Mouse (Mus musculus): ENCODE results near the gene Ripply3. TPM values are rescaled to one million over a fixed set of nuclear protein-coding genes. Genes with fewer than 3 reads are reported as not detected.
"Not testable (repeated sequence)": the region's sequence is repeated elsewhere in the genome, so short reads cannot be mapped to it uniquely, and the experiment has no call there.

The Ripply3 gene
- polyA plus RNA-seq, 1 experiment from 2014 or later, result 7.3 TPM

GRCm38 (mm10) chr16:94323681-94324080, 4.5 kb upstream of the Ripply3 start:
- WGBS, result 54% methylated on average over 5 of the region's 5 CpGs
- Histone ChIP-seq H3K36me3 (ENCODE audit: control insufficient read depth, insufficient read depth, low read length) (no peaks in the 10 kb centered on the region), H3K27ac (ENCODE audit: low read length) (no peak overlapping the region), H3K9me3 (ENCODE audit: control insufficient read depth, low read depth, low read length) (no peaks in the 10 kb centered on the region), H3K4me3 (ENCODE audit: low read depth, low read length) (no peak overlapping the region), H3K27me3 (ENCODE audit: control insufficient read depth, insufficient read depth, low read length) (no peaks in the 10 kb centered on the region), H3K9ac (replicated peaks; ENCODE audit: low read depth, low read length) (no peak overlapping the region), H3K4me1 (ENCODE audit: control insufficient read depth, insufficient read depth, low read length) (no peaks in the 10 kb centered on the region), H3K4me2 (replicated peaks; ENCODE audit: low read depth, low read length) (no peak overlapping the region)
- ATAC-seq (ENCODE audit: insufficient number of reproducible peaks, insufficient read depth, low FRiP score, low read depth), result no peak

GRCm38 (mm10) chr16:94326008-94326407, 2.2 kb upstream of the Ripply3 start:
- no peaks in the 10 kb centered on the region for H3K9me3 ChIP-seq (ENCODE audit: control insufficient read depth, low read depth, low read length)
- no peaks in the 10 kb centered on the region; the same call in 1 of the 2 replicates for H3K4me1 ChIP-seq (ENCODE audit: control insufficient read depth, insufficient read depth, low read length)
- H3K4me3 ChIP-seq (ENCODE audit: low read depth, low read length), result no peak overlapping the region
- ATAC-seq (ENCODE audit: insufficient number of reproducible peaks, insufficient read depth, low FRiP score, low read depth), result no peak
- H3K36me3 ChIP-seq (ENCODE audit: control insufficient read depth, insufficient read depth, low read length), result no peaks in the 10 kb centered on the region
- no peak overlapping the region for H3K27ac ChIP-seq (ENCODE audit: low read length)
- WGBS, result 91% methylated on average over 3 of the region's 3 CpGs
- H3K27me3 ChIP-seq (ENCODE audit: control insufficient read depth, insufficient read depth, low read length), result no peaks in the 10 kb centered on the region
- H3K4me2 ChIP-seq (replicated peaks; ENCODE audit: low read depth, low read length), result no peak overlapping the region
- H3K9ac ChIP-seq (replicated peaks; ENCODE audit: low read depth, low read length), result no peak overlapping the region

GRCm38 (mm10) chr16:94328881-94329867, 954 bp downstream of the Ripply3 start:
- Histone ChIP-seq H3K27me3 (ENCODE audit: control insufficient read depth, insufficient read depth, low read length) (no peaks in the 10 kb centered on the region), H3K4me1 (ENCODE audit: control insufficient read depth, insufficient read depth, low read length) (no peaks in the 10 kb centered on the region; the same call in 1 of the 2 replicates), H3K36me3 (ENCODE audit: control insufficient read depth, insufficient read depth, low read length) (no peaks in the 10 kb centered on the region), H3K9ac (replicated peaks; ENCODE audit: low read depth, low read length) (no peak overlapping the region; the same call in 1 of the 2 replicates), H3K27ac (ENCODE audit: low read length) (no peak overlapping the region), H3K4me3 (ENCODE audit: low read depth, low read length) (peak overlapping the region; percentile 45), H3K9me3 (ENCODE audit: control insufficient read depth, low read depth, low read length) (no peaks in the 10 kb centered on the region), H3K4me2 (replicated peaks; ENCODE audit: low read depth, low read length) (peak overlapping the region; percentile 77)
- WGBS, result 13% methylated on average over 25 of the region's 25 CpGs
- ATAC-seq (ENCODE audit: insufficient number of reproducible peaks, insufficient read depth, low FRiP score, low read depth), result no peak

- ATAC-seq (ENCODE audit: insufficient number of reproducible peaks, insufficient read depth, low FRiP score, low read depth), result no peak
- 76% methylated on average over 5 of the region's 5 CpGs for WGBS
Measured at GRCm38 (mm10) chr16:94330429-94330828, 2.2 kb downstream of the Ripply3 start.

GRCm38 (mm10) chr16:94331233-94331885, 3.1 kb downstream of the Ripply3 start:
- Histone ChIP-seq H3K27ac (ENCODE audit: low read length) (no peak overlapping the region), H3K9me3 (ENCODE audit: control insufficient read depth, low read depth, low read length) (no peaks in the 10 kb centered on the region), H3K9ac (replicated peaks; ENCODE audit: low read depth, low read length) (no peak overlapping the region), H3K4me1 (ENCODE audit: control insufficient read depth, insufficient read depth, low read length) (no peaks in the 10 kb centered on the region; the same call in 1 of the 2 replicates), H3K27me3 (ENCODE audit: control insufficient read depth, insufficient read depth, low read length) (no peaks in the 10 kb centered on the region), H3K4me2 (replicated peaks; ENCODE audit: low read depth, low read length) (no peak overlapping the region), H3K36me3 (ENCODE audit: control insufficient read depth, insufficient read depth, low read length) (no peaks in the 10 kb centered on the region), H3K4me3 (ENCODE audit: low read depth, low read length) (no peak overlapping the region)
- 73% methylated on average over 9 of the region's 9 CpGs for WGBS
- no peak for ATAC-seq (ENCODE audit: insufficient number of reproducible peaks, insufficient read depth, low FRiP score, low read depth)

More at GRCm38 (mm10) chr16:94330429-94330828, 2.2 kb downstream of the Ripply3 start:
- Histone ChIP-seq H3K9ac (replicated peaks; ENCODE audit: low read depth, low read length) (no peak overlapping the region), H3K27ac (ENCODE audit: low read length) (no peak overlapping the region), H3K4me3 (ENCODE audit: low read depth, low read length) (no peak overlapping the region), H3K4me2 (replicated peaks; ENCODE audit: low read depth, low read length) (no peak overlapping the region), H3K27me3 (ENCODE audit: control insufficient read depth, insufficient read depth, low read length) (no peaks in the 10 kb centered on the region), H3K36me3 (ENCODE audit: control insufficient read depth, insufficient read depth, low read length) (no peaks in the 10 kb centered on the region), H3K4me1 (ENCODE audit: control insufficient read depth, insufficient read depth, low read length) (no peaks in the 10 kb centered on the region; the same call in 1 of the 2 replicates), H3K9me3 (ENCODE audit: control insufficient read depth, low read depth, low read length) (no peaks in the 10 kb centered on the region)

- Histone ChIP-seq H3K9me3 (ENCODE audit: control insufficient read depth, low read depth, low read length) (no peaks in the 10 kb centered on the region), H3K4me1 (ENCODE audit: control insufficient read depth, insufficient read depth, low read length) (no peaks in the 10 kb centered on the region; the same call in 1 of the 2 replicates), H3K4me2 (replicated peaks; ENCODE audit: low read depth, low read length) (no peak overlapping the region), H3K27me3 (ENCODE audit: control insufficient read depth, insufficient read depth, low read length) (no peaks in the 10 kb centered on the region), H3K36me3 (ENCODE audit: control insufficient read depth, insufficient read depth, low read length) (no peaks in the 10 kb centered on the region), H3K27ac (ENCODE audit: low read length) (no peak overlapping the region), H3K4me3 (ENCODE audit: low read depth, low read length) (no peak overlapping the region), H3K9ac (replicated peaks; ENCODE audit: low read depth, low read length) (no peak overlapping the region)
- ATAC-seq (ENCODE audit: insufficient number of reproducible peaks, insufficient read depth, low FRiP score, low read depth), result no peak
- WGBS, result 52% methylated on average over 5 of the region's 5 CpGs
Measured at GRCm38 (mm10) chr16:94331886-94332252, 3.6 kb downstream of the Ripply3 start.

- Histone ChIP-seq H3K9me3 (ENCODE audit: control insufficient read depth, low read depth, low read length) (no peaks in the 10 kb centered on the region), H3K36me3 (ENCODE audit: control insufficient read depth, insufficient read depth, low read length) (no peaks in the 10 kb centered on the region), H3K4me3 (ENCODE audit: low read depth, low read length) (no peak overlapping the region), H3K4me1 (ENCODE audit: control insufficient read depth, insufficient read depth, low read length) (no peaks in the 10 kb centered on the region), H3K4me2 (replicated peaks; ENCODE audit: low read depth, low read length) (no peak overlapping the region), H3K27me3 (ENCODE audit: control insufficient read depth, insufficient read depth, low read length) (no peaks in the 10 kb centered on the region), H3K9ac (replicated peaks; ENCODE audit: low read depth, low read length) (no peak overlapping the region), H3K27ac (ENCODE audit: low read length) (no peak overlapping the region)
- 32% methylated on average over 5 of the region's 5 CpGs for WGBS
- no peak for ATAC-seq (ENCODE audit: insufficient number of reproducible peaks, insufficient read depth, low FRiP score, low read depth)
Measured at GRCm38 (mm10) chr16:94335656-94336055, 7.4 kb downstream of the Ripply3 start.

- H3K9me3 ChIP-seq (ENCODE audit: control insufficient read depth, low read depth, low read length); H3K4me3 ChIP-seq (ENCODE audit: low read depth, low read length); ATAC-seq (ENCODE audit: insufficient number of reproducible peaks, insufficient read depth, low FRiP score, low read depth); H3K27ac ChIP-seq (ENCODE audit: low read length); H3K4me2 ChIP-seq (replicated peaks; ENCODE audit: low read depth, low read length); H3K36me3 ChIP-seq (ENCODE audit: control insufficient read depth, insufficient read depth, low read length); H3K9ac ChIP-seq (replicated peaks; ENCODE audit: low read depth, low read length); H3K27me3 ChIP-seq (ENCODE audit: control insufficient read depth, insufficient read depth, low read length); H3K4me1 ChIP-seq (ENCODE audit: control insufficient read depth, insufficient read depth, low read length): not testable (repeated sequence)
- WGBS, result 91% methylated on average over 19 of the region's 22 CpGs
Measured at GRCm38 (mm10) chr16:94339164-94340160, 11.2 kb downstream of the Ripply3 start.

Measured in stomach, embryonic 14.5 days (tissue).